Mouse (Mus musculus) lung, embryonic 14.5 days (tissue): ENCODE data around the gene Ppef1. TPM values are rescaled to one million over a fixed set of nuclear protein-coding genes. Genes with fewer than 3 reads are reported as not detected.

Experiments
- ATAC-seq: fragments of 200-750 bp; cut with Nextera tagmentation; 2 replicates; pipeline ENCODE4 v1.8.0; 2017; ENCODE audit warnings: mild to moderate bottlenecking, moderate TSS enrichment, moderate library complexity; ENCODE audit not compliant: insufficient read depth
- DNase-seq: peaks from one replicate; pipeline ENCODE4 v3.0.0-alpha.2; 2015
- H3K27ac ChIP-seq: fragments of 300-500 bp; sonication (generic); 2 replicates; pipeline ENCODE4 v1.5.1; 2014; ENCODE audit warnings: low read depth, mild to moderate bottlenecking, moderate library complexity
- H3K27me3 ChIP-seq: fragments of 300-500 bp; sonication (generic); 2 replicates; pipeline ENCODE4 v1.6.1; 2014; ENCODE audit warnings: low read length, control low read depth; ENCODE audit not compliant: insufficient read depth
- H3K36me3 ChIP-seq: fragments of 300-500 bp; sonication (generic); 2 replicates; pipeline ENCODE4 v1.6.1; 2014; ENCODE audit warnings: control low read depth; ENCODE audit not compliant: insufficient read depth
- H3K4me1 ChIP-seq: fragments of 300-500 bp; sonication (generic); 2 replicates; pipeline ENCODE4 v1.6.1; 2014; ENCODE audit warnings: antibody characterized with exemption, control low read depth; ENCODE audit not compliant: insufficient read depth
- H3K4me2 ChIP-seq: fragments of 300-500 bp; sonication (generic); 2 replicates; pipeline ENCODE4 v1.6.1; 2014; ENCODE audit warnings: mild to moderate bottlenecking
- H3K4me3 ChIP-seq: fragments of 300-500 bp; sonication (generic); 2 replicates; pipeline ENCODE4 v1.5.1; 2014; ENCODE audit warnings: low read depth, low read length
- H3K9ac ChIP-seq: fragments of 300-500 bp; sonication (generic); 2 replicates; pipeline ENCODE4 v1.6.1; 2014
- H3K9me3 ChIP-seq: fragments of 300-500 bp; sonication (generic); 2 replicates; pipeline ENCODE4 v1.6.1; 2016; ENCODE audit warnings: low read depth, low read length, control low read depth
- CTCF ChIP-seq: IDR thresholded peaks from 2 replicates; pipeline ENCODE4 v1.5.1; 2016; ENCODE audit warnings: antibody characterized with exemption, low read depth
- WGBS: fragments of 180-500 bp; shearing (Covaris S2); extraction: QIAGEN DNeasy Blood & Tissue Kit; methylation state at CpG from one replicate; pipeline ENCODE4 v1.1.7; 2014; 5-methylcytosine and 5-hydroxymethylcytosine counted together
- polyA plus RNA-seq: library from polyadenylated mRNA; unstranded; fragments of >200 nt; fragmentation: Nextera tagmentation; extraction: Ambion mirVana; gene quantifications from 2 replicates; pipeline ENCODE4 v1.2.1, GENCODE M21; 2014

The Ppef1 gene
- polyA plus RNA-seq, 1 experiment from 2014 or later: not detected

GRCm38 (mm10) chrX:160610482-160610881 lies 125.1 kb downstream of the Ppef1 start:
- no peaks in the 10 kb centered on the region for H3K36me3 ChIP-seq
- no peak overlapping the region for H3K9ac ChIP-seq
- no peaks in the 10 kb centered on the region for H3K27me3 ChIP-seq
- no peaks in the 10 kb centered on the region for H3K4me1 ChIP-seq
- no peak overlapping the region for H3K4me2 ChIP-seq
- no peaks in the 10 kb centered on the region for H3K9me3 ChIP-seq
- H3K4me3 ChIP-seq: no peak overlapping the region
- no peak for TF ChIP-seq CTCF
- no peak for ATAC-seq
- 72% methylated on average over 2 of the region's 2 CpGs for WGBS
- DNase-seq: no peak
- no peak overlapping the region for H3K27ac ChIP-seq

- H3K9ac ChIP-seq: no peak overlapping the region
- DNase-seq (peak; percentile 56), ATAC-seq (no peak)
- H3K27me3 ChIP-seq: no peaks in the 10 kb centered on the region
- no peaks in the 10 kb centered on the region for H3K4me1 ChIP-seq
- no peak overlapping the region for H3K4me3 ChIP-seq
- peak; percentile 59 for TF ChIP-seq CTCF
- H3K9me3 ChIP-seq: no peaks in the 10 kb centered on the region
- no peaks in the 10 kb centered on the region for H3K36me3 ChIP-seq
- no peak overlapping the region for H3K4me2 ChIP-seq
- 37% methylated on average over 3 of the region's 3 CpGs for WGBS
- H3K27ac ChIP-seq: no peak overlapping the region
Measured at GRCm38 (mm10) chrX:160609849-160610248, 125.7 kb downstream of the Ppef1 start.

- no peak for ATAC-seq
- DNase-seq: no peak
- H3K4me1 ChIP-seq: peaks cover 4% of the 10 kb centered on the region; the same call in 1 of the 2 replicates
- no peak overlapping the region for H3K4me2 ChIP-seq
- no peak overlapping the region for H3K4me3 ChIP-seq
- no peaks in the 10 kb centered on the region for H3K9me3 ChIP-seq
- H3K27ac ChIP-seq: no peak overlapping the region
- no peaks in the 10 kb centered on the region for H3K36me3 ChIP-seq
- H3K27me3 ChIP-seq: no peaks in the 10 kb centered on the region
- 59% methylated on average over 6 of the region's 6 CpGs for WGBS
- H3K9ac ChIP-seq: no peak overlapping the region
- TF ChIP-seq CTCF: no peak
Measured at GRCm38 (mm10) chrX:160603981-160604541, 131.5 kb downstream of the Ppef1 start.

GRCm38 (mm10) chrX:160603316-160603715 lies 132.2 kb downstream of the Ppef1 start:
- Histone ChIP-seq H3K9me3 (no peaks in the 10 kb centered on the region), H3K9ac (no peak overlapping the region), H3K4me3 (no peak overlapping the region), H3K36me3 (no peaks in the 10 kb centered on the region), H3K27ac (no peak overlapping the region), H3K4me1 (peaks cover 4% of the 10 kb centered on the region), H3K27me3 (no peaks in the 10 kb centered on the region), H3K4me2 (no peak overlapping the region)
- DNase-seq: no peak
- 77% methylated on average over 2 of the region's 2 CpGs for WGBS
- TF ChIP-seq CTCF: no peak
- no peak for ATAC-seq

GRCm38 (mm10) chrX:160602770-160603169 lies 132.8 kb downstream of the Ppef1 start:
- Histone ChIP-seq H3K4me1 (peaks cover 7% of the 10 kb centered on the region), H3K4me2 (no peak overlapping the region), H3K36me3 (no peaks in the 10 kb centered on the region), H3K27me3 (no peaks in the 10 kb centered on the region), H3K4me3 (no peak overlapping the region), H3K9ac (no peak overlapping the region), H3K9me3 (no peaks in the 10 kb centered on the region), H3K27ac (no peak overlapping the region)
- ATAC-seq: no peak
- 86% methylated on average over 1 of the region's 1 CpGs for WGBS
- no peak for TF ChIP-seq CTCF
- DNase-seq: no peak

- peak; percentile 81 for DNase-seq
- Histone ChIP-seq H3K4me1 (peaks cover 7% of the 10 kb centered on the region), H3K27me3 (no peaks in the 10 kb centered on the region), H3K9me3 (no peaks in the 10 kb centered on the region), H3K4me3 (no peak overlapping the region), H3K36me3 (no peaks in the 10 kb centered on the region), H3K9ac (no peak overlapping the region), H3K4me2 (no peak overlapping the region), H3K27ac (no peak overlapping the region)
- no peak for ATAC-seq
- 30% methylated on average over 3 of the region's 3 CpGs for WGBS
- no peak for TF ChIP-seq CTCF
Measured at GRCm38 (mm10) chrX:160601053-160601452, 134.5 kb downstream of the Ppef1 start.

- peaks cover 7% of the 10 kb centered on the region for H3K4me1 ChIP-seq
- H3K4me2 ChIP-seq: no peak overlapping the region
- TF ChIP-seq CTCF: no peak
- no peaks in the 10 kb centered on the region for H3K36me3 ChIP-seq
- no peak overlapping the region for H3K9ac ChIP-seq
- H3K27ac ChIP-seq: peak overlapping the region; percentile 54; the same call in 1 of the 2 replicates
- 27% methylated on average over 3 of the region's 3 CpGs for WGBS
- H3K27me3 ChIP-seq: no peaks in the 10 kb centered on the region
- ATAC-seq: peak; percentile 97
- H3K4me3 ChIP-seq: no peak overlapping the region
- H3K9me3 ChIP-seq: no peaks in the 10 kb centered on the region
- DNase-seq: peak; percentile 88
Measured at GRCm38 (mm10) chrX:160598562-160599458, 136.8 kb downstream of the Ppef1 start.
